Mouse (Mus musculus) E14TG2a.4 (cell line): ENCODE data around the gene Slx4ip.

Experiments
- CTCF ChIP-seq: conservative IDR thresholded peaks from 2 replicates; pipeline ENCODE4 v1.5.1; 2014; ENCODE audit warnings: low read length
- POU5F1 ChIP-seq: IDR thresholded peaks from 2 replicates; pipeline ENCODE4 v1.6.1; 2014; ENCODE audit warnings: low read length, borderline replicate concordance

- TF ChIP-seq CTCF = no peak
- no peak for TF ChIP-seq POU5F1
Measured at GRCm38 (mm10) chr2:137113288-137114061, 222.5 kb downstream of the Slx4ip start.
